7 mouse cellular contexts compared by ENCODE assay signal in the genomic region with DNA sequence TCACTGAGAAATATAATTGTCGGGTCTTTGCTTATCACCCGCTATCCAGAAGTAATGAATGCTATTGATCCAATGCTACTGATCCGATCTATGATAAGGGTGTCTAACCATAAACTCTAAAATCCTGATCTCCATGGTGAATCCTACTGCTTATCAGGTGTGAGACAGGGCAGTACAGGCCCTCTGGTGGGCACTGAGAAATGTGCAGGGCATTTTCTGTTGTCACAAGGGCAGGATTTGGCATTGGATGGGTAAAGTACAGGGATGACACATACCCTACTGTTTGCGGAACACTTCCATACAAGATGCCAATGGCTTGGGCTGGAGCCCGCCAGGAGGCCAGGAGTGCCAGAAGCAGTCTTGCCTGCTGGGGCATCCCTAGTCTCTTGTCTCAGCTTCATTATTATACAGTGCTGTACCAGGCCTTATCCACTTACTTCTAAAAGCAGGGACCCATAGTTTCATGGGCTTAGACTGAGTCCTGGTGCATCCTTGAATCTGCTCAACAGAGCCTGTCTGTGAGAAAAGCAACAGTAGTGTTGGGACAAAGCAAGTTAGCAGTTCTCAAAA. TPM values are rescaled to one million over a fixed set of nuclear protein-coding genes. Genes with fewer than 3 reads are reported as not detected.
DNase-seq lines count a peak whose midpoint lies in the region; ATAC-seq and TF ChIP-seq lines count a peak whose summit lies in the region.

No protein-coding gene starts in this region.

- peak; percentile 89 for ATAC-seq in liver, postnatal 0 days

- H3K36me3 ChIP-seq in E14TG2a.4 (ENCODE audit: insufficient read depth, low read length) = no peaks in the 10 kb centered on the region
- no peaks in the 10 kb centered on the region for H3K36me3 ChIP-seq in liver, postnatal 0 days (replicated peaks; ENCODE audit: insufficient read depth, low read length)

- WGBS in liver, postnatal 0 days (ENCODE audit: insufficient replicate concordance) = 59% methylated on average over 5 of the region's 5 CpGs

- no peak for TF ChIP-seq EP300 in liver, postnatal 0 days (IDR thresholded peaks at IDR 0.05; ENCODE audit: low read depth)

- H3K9ac ChIP-seq in liver, postnatal 0 days (replicated peaks) = no peak overlapping the region

- no peak overlapping the region for H3K4me3 ChIP-seq in E14TG2a.4 (replicated peaks; ENCODE audit: low read length)
- H3K4me3 ChIP-seq in liver, postnatal 0 days (ENCODE audit: low read depth, low read length) = no peak overlapping the region

- DNase-seq in 416B (ENCODE audit: low read depth) = peak; percentile 85
- peak; percentile 62 for DNase-seq in cerebellum, adult 11 months
- DNase-seq in frontal cortex, adult 2 months (ENCODE audit: extremely low spot score in 1 of 2, low spot score in 1 of 2) = peak; percentile 30 to 74
- DNase-seq in kidney, adult 9 months = peak; percentile 69
- DNase-seq in liver, postnatal 0 days = peak; percentile 54
- DNase-seq in right cerebral cortex, adult 2 months (ENCODE audit: low spot score in 2 of 2) = peak; percentile 48 to 58

- H3K27ac ChIP-seq in liver, postnatal 0 days (ENCODE audit: low read depth) = no peak overlapping the region

- peaks cover 57% of the 10 kb centered on the region for H3K4me1 ChIP-seq in E14TG2a.4 (replicated peaks; ENCODE audit: low read depth, low read length)
- 0 out of 2 replicates have a peak, but pooled peaks cover 4% of the 10 kb centered on the region for H3K4me1 ChIP-seq in liver, postnatal 0 days (ENCODE audit: insufficient read depth)

- peaks cover 8% of the 10 kb centered on the region for H3K9me3 ChIP-seq in E14TG2a.4 (ENCODE audit: low read length)
- H3K9me3 ChIP-seq in liver, postnatal 0 days (ENCODE audit: low read length) = no peaks in the 10 kb centered on the region

- no peaks in the 10 kb centered on the region for H3K27me3 ChIP-seq in E14TG2a.4 (ENCODE audit: insufficient read depth, low read length)
- no peaks in the 10 kb centered on the region for H3K27me3 ChIP-seq in liver, postnatal 0 days (ENCODE audit: insufficient read depth, low read length)

- 0 out of 2 replicates have a peak overlapping the region, but pooled peaks have one; percentile 52 for H3K4me2 ChIP-seq in liver, postnatal 0 days (ENCODE audit: low read depth, low read length)

- TF ChIP-seq CTCF in E14TG2a.4 (conservative IDR thresholded peaks at IDR 0.05; ENCODE audit: low read length) = peak; percentile 41
- TF ChIP-seq CTCF in liver, postnatal 0 days (IDR thresholded peaks at IDR 0.05; ENCODE audit: low read depth) = peak; percentile 82

RNA-seq across cellular contexts. Expression of gene Prmt9, which starts 14.1 kb away (rescaled TPM):
- polyA plus RNA-seq in frontal cortex, adult 2 months (2012; rRNA removed) = 19.3 and 19.9 TPM in 2 replicates
- 5.7 and 6.3 TPM in 2 replicates for polyA plus RNA-seq in liver, postnatal 0 days (2015; fragmentation: Nextera tagmentation; extraction: Ambion mirVana)

RNA-seq across cellular contexts. Expression of gene Arhgap10, which starts 17.4 kb away (rescaled TPM):
- 17.4 and 19.2 TPM in 2 replicates for polyA plus RNA-seq in frontal cortex, adult 2 months (2012; rRNA removed)
- polyA plus RNA-seq in liver, postnatal 0 days (2015; fragmentation: Nextera tagmentation; extraction: Ambion mirVana) = 3.9 and 4.1 TPM in 2 replicates
